Mouse (Mus musculus) stomach, embryonic 14.5 days (tissue): ENCODE measurements around the gene Tollip. TPM values are rescaled to one million over a fixed set of nuclear protein-coding genes. Genes with fewer than 3 reads are reported as not detected.
A peak's percentile ranks its signal among the peaks of the same experiment; 100 is the strongest.

ENCODE experiments used
- ATAC-seq: fragments of 200-750 bp; cut with Nextera tagmentation; 2 replicates; pipeline ENCODE4 v1.8.0; 2017; ENCODE audit warnings: low read depth, moderate TSS enrichment; ENCODE audit not compliant: insufficient number of reproducible peaks, insufficient read depth, low FRiP score
- H3K27ac ChIP-seq: fragments of 300-500 bp; sonication (generic); 2 replicates; pipeline ENCODE4 v1.5.1; 2014; ENCODE audit warnings: mild to moderate bottlenecking, low read length, moderate library complexity, mixed read lengths
- H3K27me3 ChIP-seq: fragments of 300-500 bp; sonication (generic); 2 replicates; pipeline ENCODE4 v1.6.1; 2014; ENCODE audit warnings: low read length, control low read depth, mixed read lengths; ENCODE audit not compliant: control insufficient read depth, insufficient read depth
- H3K36me3 ChIP-seq: fragments of 300-500 bp; sonication (generic); 2 replicates; pipeline ENCODE4 v1.6.1; 2014; ENCODE audit warnings: mild to moderate bottlenecking, control low read depth, low read length, moderate library complexity, mixed read lengths; ENCODE audit not compliant: control insufficient read depth, insufficient read depth
- H3K4me1 ChIP-seq: fragments of 300-500 bp; sonication (generic); 2 replicates; pipeline ENCODE4 v1.6.1; 2014; ENCODE audit warnings: low read length, control low read depth, mixed read lengths; ENCODE audit not compliant: control insufficient read depth, insufficient read depth
- H3K4me2 ChIP-seq: fragments of 300-500 bp; sonication (generic); replicated peaks from 2 replicates; pipeline ENCODE4 v1.6.1; 2014; ENCODE audit warnings: low read depth, low read length, control low read depth
- H3K4me3 ChIP-seq: fragments of 300-500 bp; sonication (generic); 2 replicates; pipeline ENCODE4 v1.5.1; 2014; ENCODE audit warnings: low read depth, low read length, control low read depth
- H3K9ac ChIP-seq: fragments of 300-500 bp; sonication (generic); replicated peaks from 2 replicates; pipeline ENCODE4 v1.6.1; 2014; ENCODE audit warnings: low read depth, mild to moderate bottlenecking, control low read depth, low read length, moderate library complexity, mixed read lengths
- H3K9me3 ChIP-seq: fragments of 300-500 bp; sonication (generic); 2 replicates; pipeline ENCODE4 v1.6.1; 2016; ENCODE audit warnings: low read depth, low read length, control low read depth; ENCODE audit not compliant: control insufficient read depth
- WGBS: fragments of 180-500 bp; shearing (Covaris S2); extraction: QIAGEN DNeasy Blood & Tissue Kit; methylation state at CpG from one replicate; pipeline ENCODE4 v1.1.7; 2014; 5-methylcytosine and 5-hydroxymethylcytosine counted together
- polyA plus RNA-seq: library from polyadenylated mRNA; unstranded; fragments of >200 nt; fragmentation: Nextera tagmentation; extraction: Ambion mirVana; gene quantifications from 2 replicates; pipeline ENCODE4 v1.2.1, GENCODE M21; 2014

Tollip gene
- polyA plus RNA-seq, 1 experiment from 2014 or later: 53.2 TPM

- H3K27ac ChIP-seq: no peak overlapping the region
- no peaks in the 10 kb centered on the region for H3K36me3 ChIP-seq
- no peak overlapping the region for H3K4me2 ChIP-seq
- no peaks in the 10 kb centered on the region for H3K9me3 ChIP-seq
- no peak for ATAC-seq
- H3K27me3 ChIP-seq: no peaks in the 10 kb centered on the region
- no peaks in the 10 kb centered on the region for H3K4me1 ChIP-seq
- no peak overlapping the region for H3K4me3 ChIP-seq
- H3K9ac ChIP-seq: no peak overlapping the region
- 83% methylated on average over 4 of the region's 4 CpGs for WGBS
These were observed 57.3 kb downstream of the Tollip start for GRCm38 (mm10) chr7:141861046-141861445.

GRCm38 (mm10) chr7:141840354-141840753 lies 78.0 kb downstream of the Tollip start:
- no peak for ATAC-seq
- no peaks in the 10 kb centered on the region for H3K27me3 ChIP-seq
- WGBS: 82% methylated on average over 10 of the region's 10 CpGs
- H3K4me2 ChIP-seq: no peak overlapping the region
- H3K9me3 ChIP-seq: no peaks in the 10 kb centered on the region
- H3K9ac ChIP-seq: no peak overlapping the region
- H3K36me3 ChIP-seq: no peaks in the 10 kb centered on the region
- H3K27ac ChIP-seq: no peak overlapping the region
- no peaks in the 10 kb centered on the region for H3K4me1 ChIP-seq
- no peak overlapping the region for H3K4me3 ChIP-seq

- Histone ChIP-seq H3K36me3 (no peaks in the 10 kb centered on the region), H3K4me3 (no peak within 1 kb of the TSS), H3K9me3 (no peaks in the 10 kb centered on the region), H3K4me2 (no peak within 1 kb of the TSS), H3K4me1 (no peaks in the 10 kb centered on the region), H3K27ac (no peak within 1 kb of the TSS), H3K9ac (no peak within 1 kb of the TSS), H3K27me3 (no peaks in the 10 kb centered on the region)
- ATAC-seq: peak; percentile 75
- WGBS: 54% methylated on average over 5 of the region's 5 CpGs
These were observed 79.5 kb downstream of the Tollip start, which contains the start of gene Muc5b for GRCm38 (mm10) chr7:141838779-141839178. Muc5b (plus strand) TSS chr7:141839070.

GRCm38 (mm10) chr7:141836423-141836822 lies 81.9 kb downstream of the Tollip start:
- H3K9me3 ChIP-seq: no peaks in the 10 kb centered on the region
- H3K4me1 ChIP-seq: no peaks in the 10 kb centered on the region
- ATAC-seq: no peak
- WGBS: 66% methylated on average over 8 of the region's 8 CpGs
- no peak overlapping the region for H3K9ac ChIP-seq
- H3K4me2 ChIP-seq: no peak overlapping the region
- H3K36me3 ChIP-seq: no peaks in the 10 kb centered on the region
- no peaks in the 10 kb centered on the region for H3K27me3 ChIP-seq
- H3K27ac ChIP-seq: no peak overlapping the region
- H3K4me3 ChIP-seq: no peak overlapping the region

GRCm38 (mm10) chr7:141835941-141836340 lies 82.4 kb downstream of the Tollip start:
- Histone ChIP-seq H3K9ac (no peak overlapping the region), H3K27me3 (no peaks in the 10 kb centered on the region), H3K27ac (no peak overlapping the region), H3K36me3 (no peaks in the 10 kb centered on the region), H3K9me3 (no peaks in the 10 kb centered on the region), H3K4me2 (no peak overlapping the region), H3K4me3 (no peak overlapping the region), H3K4me1 (no peaks in the 10 kb centered on the region)
- no peak for ATAC-seq
- WGBS: 69% methylated on average over 7 of the region's 7 CpGs

Other genes with a start within 250 kb of the Tollip start
- 0.45 and 0.57 TPM in 2 replicates for gene Muc2, start 228.2 kb downstream of the Tollip start, polyA plus RNA-seq
- 3.4 and 3.5 TPM in 2 replicates for gene Muc5ac, start 129.5 kb downstream of the Tollip start, polyA plus RNA-seq
- 0.08 and 0.17 TPM in 2 replicates for gene Muc5b, start 79.4 kb downstream of the Tollip start, polyA plus RNA-seq
- gene Brsk2, start 31.2 kb upstream of the Tollip start, polyA plus RNA-seq: 1.6 and 2.6 TPM in 2 replicates
- 66.8 and 68.2 TPM in 2 replicates for gene Mob2, start 142.6 kb upstream of the Tollip start, polyA plus RNA-seq
- gene Dusp8, start 177.3 kb upstream of the Tollip start, polyA plus RNA-seq: 5.2 and 6.4 TPM in 2 replicates
- not detected in 2 replicates for gene Gm45618, start 202.2 kb upstream of the Tollip start, polyA plus RNA-seq
- not detected in 2 replicates for gene Gm39115, start 217.5 kb upstream of the Tollip start, polyA plus RNA-seq
- not detected in 2 replicates for gene Gm45337, start 226.1 kb upstream of the Tollip start, polyA plus RNA-seq
- gene Gm29735, start 238.6 kb upstream of the Tollip start, polyA plus RNA-seq: not detected in 2 replicates
- not detected in 2 replicates for gene Gm4553, start 247.2 kb upstream of the Tollip start, polyA plus RNA-seq